Mouse (Mus musculus): ENCODE data around the gene Tssc4.
A peak's percentile ranks its signal among the peaks of the same experiment; 100 is the strongest.

GRCm38 (mm10) chr7:143044826-143045206, 24.2 kb upstream of the Tssc4 start:
- TF ChIP-seq CTCF (IDR thresholded peaks at IDR 0.05; ENCODE audit: low read depth) (peak; percentile 51), EP300 (IDR thresholded peaks at IDR 0.05; ENCODE audit: low read depth) (no peak)
